Mouse (Mus musculus) limb, embryonic 12.5 days (tissue): Measurements from ENCODE around the gene Slc35f3. TPM values are rescaled to one million over a fixed set of nuclear protein-coding genes. Genes with fewer than 3 reads are reported as not detected.

Experiments used
- ATAC-seq: fragments of 200-750 bp; cut with Nextera tagmentation; 2 replicates; pipeline ENCODE4 v1.8.0; 2017; ENCODE audit warnings: low read depth, moderate TSS enrichment; ENCODE audit not compliant: insufficient number of reproducible peaks, insufficient read depth, low FRiP score, low TSS enrichment
- H3K27ac ChIP-seq: fragments of 300-500 bp; sonication (generic); 2 replicates; pipeline ENCODE4 v1.5.1; 2016; ENCODE audit warnings: mild to moderate bottlenecking, moderate library complexity
- H3K27me3 ChIP-seq: fragments of 300-500 bp; sonication (generic); 2 replicates; pipeline ENCODE4 v1.6.1; 2016; ENCODE audit warnings: mild to moderate bottlenecking, moderate library complexity
- H3K36me3 ChIP-seq: fragments of 300-500 bp; sonication (generic); 2 replicates; pipeline ENCODE4 v1.6.1; 2016; ENCODE audit warnings: mild to moderate bottlenecking, moderate library complexity
- H3K4me1 ChIP-seq: fragments of 300-500 bp; sonication (generic); replicated peaks from 2 replicates; pipeline ENCODE4 v1.6.1; 2016
- H3K4me2 ChIP-seq: fragments of 300-500 bp; sonication (generic); 2 replicates; pipeline ENCODE4 v1.6.1; 2016; ENCODE audit warnings: mild to moderate bottlenecking, moderate library complexity
- H3K4me3 ChIP-seq: fragments of 300-500 bp; sonication (generic); replicated peaks from 2 replicates; pipeline ENCODE4 v1.5.1; 2016; ENCODE audit warnings: mild to moderate bottlenecking
- H3K9ac ChIP-seq: fragments of 300-500 bp; sonication (generic); replicated peaks from 2 replicates; pipeline ENCODE4 v1.6.1; 2016; ENCODE audit warnings: mild to moderate bottlenecking, moderate library complexity
- H3K9me3 ChIP-seq: fragments of 300-500 bp; sonication (generic); 2 replicates; pipeline ENCODE4 v1.6.1; 2016; ENCODE audit warnings: mild to moderate bottlenecking, moderate library complexity
- WGBS: fragments of 180-500 bp; shearing (Covaris S2); methylation state at CpG from one replicate; pipeline ENCODE4 v1.1.7; 2016; 5-methylcytosine and 5-hydroxymethylcytosine counted together
- polyA plus RNA-seq: library from polyadenylated mRNA; unstranded; fragments of >200 nt; fragmentation: Nextera tagmentation; extraction: Ambion mirVana; gene quantifications from 2 replicates; pipeline ENCODE4 v1.2.1, GENCODE M21; 2016

Slc35f3 gene
- 0.56 and 0.59 TPM in 2 replicates for polyA plus RNA-seq

GRCm38 (mm10) chr8:126298296-126299093 lies at the start of gene Slc35f3:
TSS of gene Slc35f3 (plus strand) at chr8:126298558.
- Histone ChIP-seq H3K9ac (peak within 1 kb of the TSS; percentile 63), H3K27me3 (peaks cover 48% of the 10 kb centered on the region), H3K4me2 (peak within 1 kb of the TSS; percentile 97), H3K9me3 (no peaks in the 10 kb centered on the region), H3K4me3 (peak within 1 kb of the TSS; percentile 59), H3K27ac (no peak within 1 kb of the TSS), H3K36me3 (no peaks in the 10 kb centered on the region), H3K4me1 (peaks cover 6% of the 10 kb centered on the region)
- WGBS: 2% methylated on average over 72 of the region's 72 CpGs
- peak; percentile 42; the same call in 1 of the 2 replicates for ATAC-seq

- H3K27me3 ChIP-seq: peaks cover 9% of the 10 kb centered on the region; the same call in 1 of the 2 replicates
- no peak overlapping the region for H3K4me3 ChIP-seq
- ATAC-seq: no peak
- no peak overlapping the region for H3K27ac ChIP-seq
- no peaks in the 10 kb centered on the region for H3K9me3 ChIP-seq
- H3K4me1 ChIP-seq: no peaks in the 10 kb centered on the region
- no peak overlapping the region for H3K9ac ChIP-seq
- H3K36me3 ChIP-seq: no peaks in the 10 kb centered on the region
- no peak overlapping the region for H3K4me2 ChIP-seq
- WGBS: 67% methylated on average over 4 of the region's 4 CpGs
These were observed 47.9 kb upstream of the Slc35f3 start for GRCm38 (mm10) chr8:126250486-126250885.

DNA sequence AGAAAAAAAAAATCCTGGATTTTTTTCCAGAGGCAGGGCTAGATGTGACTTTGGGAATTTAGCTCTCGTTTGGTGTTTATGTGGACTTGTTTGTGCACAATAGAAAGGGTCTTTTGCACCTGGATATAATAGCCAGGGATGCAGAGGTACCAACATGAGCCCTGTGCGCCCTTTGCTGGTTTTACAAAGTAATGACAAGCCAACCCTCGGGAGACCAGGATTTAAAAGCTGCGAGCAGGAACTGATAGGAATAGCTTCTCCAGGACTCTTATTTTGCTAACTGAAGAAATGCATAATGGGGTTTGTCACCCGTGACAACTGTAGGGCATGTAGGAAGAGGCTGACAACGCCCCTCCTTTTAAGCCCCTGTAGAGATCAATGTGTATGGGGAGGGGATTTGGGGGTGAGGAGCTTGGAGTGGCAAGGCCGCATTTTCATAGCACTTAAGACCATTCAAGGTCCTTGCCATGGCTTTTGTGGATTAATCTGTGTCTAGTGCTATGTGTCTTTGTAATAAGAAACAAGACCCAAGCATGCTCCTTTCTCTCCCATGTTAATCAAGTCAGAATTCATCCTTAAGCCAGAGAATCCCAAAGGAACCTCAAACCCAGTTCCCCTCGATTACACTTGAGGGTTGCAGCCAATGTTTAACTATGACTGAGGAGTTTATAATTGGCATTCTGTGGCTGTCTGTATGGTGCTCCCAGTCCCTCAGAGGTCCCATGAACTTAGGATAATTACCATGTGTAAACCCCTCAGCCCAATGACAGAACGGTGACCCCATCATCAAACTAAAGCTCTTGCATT lies 41.6 kb upstream of the Slc35f3 start:
- Histone ChIP-seq H3K4me2 (no peak overlapping the region), H3K27ac (no peak overlapping the region), H3K9me3 (no peaks in the 10 kb centered on the region), H3K27me3 (peaks cover 28% of the 10 kb centered on the region), H3K4me3 (no peak overlapping the region), H3K9ac (no peak overlapping the region), H3K36me3 (no peaks in the 10 kb centered on the region), H3K4me1 (0 out of 2 replicates have a peak, but pooled peaks cover 3% of the 10 kb centered on the region)
- 55% methylated on average over 9 of the region's 9 CpGs for WGBS
- ATAC-seq: no peak

GRCm38 (mm10) chr8:126257392-126257681 lies 41.0 kb upstream of the Slc35f3 start:
- H3K9ac ChIP-seq: no peak overlapping the region
- 0 out of 2 replicates have a peak, but pooled peaks cover 3% of the 10 kb centered on the region for H3K4me1 ChIP-seq
- 73% methylated on average over 8 of the region's 8 CpGs for WGBS
- no peak for ATAC-seq
- H3K4me2 ChIP-seq: no peak overlapping the region
- peaks cover 28% of the 10 kb centered on the region for H3K27me3 ChIP-seq
- no peaks in the 10 kb centered on the region for H3K36me3 ChIP-seq
- no peak overlapping the region for H3K27ac ChIP-seq
- no peaks in the 10 kb centered on the region for H3K9me3 ChIP-seq
- H3K4me3 ChIP-seq: no peak overlapping the region

DNA sequence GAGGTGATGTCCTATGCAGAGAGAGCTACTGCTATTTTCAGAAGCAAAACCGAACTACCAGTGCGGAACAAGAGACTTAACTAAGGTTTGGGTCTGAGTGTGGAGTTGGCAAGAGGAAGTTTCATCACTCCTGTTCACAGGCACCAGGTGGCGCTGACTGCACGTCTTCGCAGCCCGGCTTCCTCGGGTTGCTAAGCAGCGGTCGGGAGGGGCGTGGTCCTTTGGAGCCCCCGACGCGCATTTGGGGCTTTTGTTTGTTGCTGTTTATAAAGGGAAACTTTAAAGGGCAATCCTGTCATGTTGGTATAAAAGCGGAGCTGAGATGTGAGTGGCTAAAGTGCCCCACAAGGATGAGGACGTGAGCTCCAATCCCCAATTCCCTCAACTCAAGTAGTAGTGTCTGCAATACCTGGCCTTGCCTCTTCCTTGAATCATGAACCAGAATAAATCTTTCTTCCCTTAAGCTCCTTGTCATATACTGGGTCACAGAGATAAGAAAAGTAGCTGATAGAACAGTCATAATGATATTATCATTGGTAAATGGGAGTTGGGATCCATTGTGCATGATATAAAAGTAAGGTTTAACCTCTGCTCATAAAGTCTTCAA lies 40.1 kb upstream of the Slc35f3 start:
- Histone ChIP-seq H3K4me1 (0 out of 2 replicates have a peak, but pooled peaks cover 3% of the 10 kb centered on the region), H3K36me3 (no peaks in the 10 kb centered on the region), H3K27me3 (peaks cover 28% of the 10 kb centered on the region), H3K27ac (no peak overlapping the region), H3K9ac (no peak overlapping the region), H3K4me2 (peak overlapping the region; percentile 45), H3K9me3 (no peaks in the 10 kb centered on the region), H3K4me3 (0 out of 2 replicates have a peak overlapping the region, but pooled peaks have one; percentile 13)
- WGBS: 4% methylated on average over 15 of the region's 15 CpGs
- no peak for ATAC-seq

DNA sequence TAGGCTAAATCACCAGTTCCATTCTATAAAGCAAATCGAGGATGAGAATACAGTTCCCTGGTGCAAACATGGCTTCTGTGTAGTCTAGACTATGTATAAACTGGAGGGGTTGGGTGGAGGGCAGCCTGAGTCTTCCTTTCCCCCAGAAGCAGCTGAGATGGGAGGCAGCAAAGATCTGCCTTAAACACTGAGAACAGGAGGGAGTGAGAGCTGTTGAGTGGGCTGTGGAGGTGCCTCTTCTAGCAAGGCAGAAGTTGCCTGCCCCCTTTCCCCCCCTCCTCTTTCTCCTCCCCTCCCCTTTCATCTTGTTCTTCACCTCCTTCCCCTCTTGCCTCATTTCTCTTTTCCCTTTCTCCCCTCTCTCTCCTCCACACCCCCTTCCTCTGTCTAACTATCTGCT lies 33.2 kb upstream of the Slc35f3 start:
- 76% methylated on average over 1 of the region's 1 CpGs for WGBS

DNA sequence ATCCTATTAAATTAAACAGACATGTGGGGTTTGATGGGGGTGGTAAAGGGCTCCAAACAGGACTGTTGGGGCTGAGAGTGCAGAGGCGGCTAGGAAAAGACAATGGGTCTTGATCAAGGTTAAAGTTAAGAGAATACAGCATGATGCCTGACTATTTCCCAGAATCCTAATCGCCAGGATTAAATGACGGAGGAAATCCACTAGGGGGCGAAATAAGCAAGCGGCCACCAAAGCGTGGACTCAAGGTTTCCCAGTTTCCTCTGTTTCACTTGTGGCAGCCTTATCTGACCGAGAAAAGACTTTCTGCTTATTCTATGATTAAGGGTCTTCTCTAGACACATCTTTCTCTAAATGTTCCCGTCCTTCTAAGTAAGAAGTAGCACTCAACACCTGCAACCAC lies 31.2 kb upstream of the Slc35f3 start:
- Histone ChIP-seq H3K9me3 (no peaks in the 10 kb centered on the region), H3K36me3 (no peaks in the 10 kb centered on the region), H3K9ac (no peak overlapping the region), H3K27me3 (no peaks in the 10 kb centered on the region), H3K4me2 (no peak overlapping the region), H3K4me1 (no peaks in the 10 kb centered on the region; the same call in 1 of the 2 replicates), H3K27ac (no peak overlapping the region), H3K4me3 (no peak overlapping the region)
- whole genome bisulfite sequencing: 37% methylated on average over 8 of the region's 8 CpGs
- ATAC-seq: no peak

More for the DNA sequence above, 33.2 kb upstream of the Slc35f3 start:
- Histone ChIP-seq H3K4me2 (no peak overlapping the region), H3K4me1 (no peaks in the 10 kb centered on the region; the same call in 1 of the 2 replicates), H3K9ac (no peak overlapping the region), H3K27ac (no peak overlapping the region), H3K4me3 (no peak overlapping the region), H3K27me3 (no peaks in the 10 kb centered on the region), H3K9me3 (no peaks in the 10 kb centered on the region), H3K36me3 (no peaks in the 10 kb centered on the region)
- ATAC-seq: no peak

- H3K9ac ChIP-seq: no peak overlapping the region
- no peak overlapping the region for H3K4me3 ChIP-seq
- H3K9me3 ChIP-seq: no peaks in the 10 kb centered on the region
- no peaks in the 10 kb centered on the region; the same call in 1 of the 2 replicates for H3K4me1 ChIP-seq
- no peaks in the 10 kb centered on the region for H3K27me3 ChIP-seq
- no peaks in the 10 kb centered on the region for H3K36me3 ChIP-seq
- WGBS: 39% methylated on average over 6 of the region's 6 CpGs
- no peak overlapping the region for H3K4me2 ChIP-seq
- no peak overlapping the region for H3K27ac ChIP-seq
- no peak for ATAC-seq
These were observed 28.6 kb upstream of the Slc35f3 start for GRCm38 (mm10) chr8:126269733-126270132.

DNA sequence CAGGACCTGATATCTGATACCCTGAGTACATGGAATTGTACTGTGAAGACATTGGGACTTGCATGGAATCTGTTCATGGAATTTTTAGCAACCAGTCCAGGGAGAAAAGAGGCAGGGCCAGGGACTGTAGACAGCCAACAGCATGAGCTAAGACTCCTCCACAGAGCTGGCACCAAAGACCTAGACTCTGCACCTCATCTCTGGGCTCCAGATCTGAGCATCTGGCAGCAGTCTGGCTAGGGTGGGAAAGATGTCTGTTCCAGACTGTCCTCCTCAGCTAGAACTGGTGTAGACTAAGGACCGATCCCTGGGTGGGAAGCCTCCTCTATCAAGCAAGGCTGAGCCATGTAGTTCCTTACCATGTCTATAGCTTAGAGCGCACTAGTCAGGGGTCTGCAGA lies 25.9 kb upstream of the Slc35f3 start:
- H3K4me1 ChIP-seq: no peaks in the 10 kb centered on the region; the same call in 1 of the 2 replicates
- no peak overlapping the region for H3K4me3 ChIP-seq
- no peaks in the 10 kb centered on the region for H3K9me3 ChIP-seq
- 93% methylated on average over 2 of the region's 2 CpGs for WGBS
- H3K27me3 ChIP-seq: no peaks in the 10 kb centered on the region
- H3K36me3 ChIP-seq: no peaks in the 10 kb centered on the region
- H3K9ac ChIP-seq: no peak overlapping the region
- no peak overlapping the region for H3K4me2 ChIP-seq
- no peak overlapping the region for H3K27ac ChIP-seq
- no peak; the same call in 1 of the 2 replicates for ATAC-seq

- no peak overlapping the region for H3K27ac ChIP-seq
- H3K9me3 ChIP-seq: no peaks in the 10 kb centered on the region
- H3K4me3 ChIP-seq: no peak overlapping the region
- H3K36me3 ChIP-seq: no peaks in the 10 kb centered on the region
- no peak overlapping the region for H3K9ac ChIP-seq
- H3K27me3 ChIP-seq: no peaks in the 10 kb centered on the region
- no peak for ATAC-seq
- no peak overlapping the region for H3K4me2 ChIP-seq
- H3K4me1 ChIP-seq: no peaks in the 10 kb centered on the region; the same call in 1 of the 2 replicates
- WGBS: 59% methylated on average over 4 of the region's 4 CpGs
These were observed 25.3 kb upstream of the Slc35f3 start for GRCm38 (mm10) chr8:126273066-126273465.

GRCm38 (mm10) chr8:126274866-126275360 lies 23.4 kb upstream of the Slc35f3 start:
- Histone ChIP-seq H3K9me3 (no peaks in the 10 kb centered on the region), H3K4me2 (no peak overlapping the region), H3K4me1 (no peaks in the 10 kb centered on the region), H3K9ac (no peak overlapping the region), H3K4me3 (no peak overlapping the region), H3K27ac (no peak overlapping the region), H3K36me3 (no peaks in the 10 kb centered on the region), H3K27me3 (no peaks in the 10 kb centered on the region)
- ATAC-seq: no peak
- 65% methylated on average over 4 of the region's 4 CpGs for WGBS
